Mouse (Mus musculus) intestine, embryonic 14.5 days (tissue): ENCODE results near the gene Gm10226. TPM values are rescaled to one million over a fixed set of nuclear protein-coding genes. Genes with fewer than 3 reads are reported as not detected.

Source experiments
- polyA plus RNA-seq: library from polyadenylated mRNA; unstranded; fragments of >200 nt; fragmentation: Nextera tagmentation; extraction: Ambion mirVana; gene quantifications from 2 replicates; pipeline ENCODE4 v1.2.1, GENCODE M21; 2014

Gene Gm10226
- polyA plus RNA-seq, 1 experiment from 2014 or later = 4.5 TPM

Other genes starting within 250 kb of the Gm10226 start
- gene Zfp51, start 241.5 kb upstream of the Gm10226 start, polyA plus RNA-seq = 14.3 and 16.5 TPM in 2 replicates
- gene Zfp53, start 202.9 kb upstream of the Gm10226 start, polyA plus RNA-seq = 13.3 and 13.7 TPM in 2 replicates
- gene Zfp52, start 156.3 kb upstream of the Gm10226 start, polyA plus RNA-seq = 2.9 and 3.2 TPM in 2 replicates
- 24.7 and 28.5 TPM in 2 replicates for gene Zfp948, start 124.9 kb upstream of the Gm10226 start, polyA plus RNA-seq
- gene Zfp983, start 41.2 kb upstream of the Gm10226 start, polyA plus RNA-seq = 3.9 and 5.1 TPM in 2 replicates
- gene Zfp760, start 15.9 kb downstream of the Gm10226 start, polyA plus RNA-seq = 11.1 and 13.2 TPM in 2 replicates
- gene Zfp229, start 38.9 kb downstream of the Gm10226 start, polyA plus RNA-seq = 4.6 and 7.8 TPM in 2 replicates
- 7.4 and 7.9 TPM in 2 replicates for gene Zfp820, start 153.9 kb downstream of the Gm10226 start, polyA plus RNA-seq
- 7.6 and 9.1 TPM in 2 replicates for gene Zfp995, start 218.1 kb downstream of the Gm10226 start, polyA plus RNA-seq